Mouse (Mus musculus) CH12F3 (cell line): ENCODE data around the gene Cnot3.
"Not testable (repeated sequence)": the region's sequence is repeated elsewhere in the genome, so short reads cannot be mapped to it uniquely, and the experiment has no call there.

Experiments
- in situ Hi-C: fragments of 300-500 bp; cut with MboI; formaldehyde crosslinking; loops from 2 replicates; pipeline ENCODE4 v1.14.3; 2020; ENCODE audit warnings: low sequenced_read_pairs

Gene Cnot3

DNA sequence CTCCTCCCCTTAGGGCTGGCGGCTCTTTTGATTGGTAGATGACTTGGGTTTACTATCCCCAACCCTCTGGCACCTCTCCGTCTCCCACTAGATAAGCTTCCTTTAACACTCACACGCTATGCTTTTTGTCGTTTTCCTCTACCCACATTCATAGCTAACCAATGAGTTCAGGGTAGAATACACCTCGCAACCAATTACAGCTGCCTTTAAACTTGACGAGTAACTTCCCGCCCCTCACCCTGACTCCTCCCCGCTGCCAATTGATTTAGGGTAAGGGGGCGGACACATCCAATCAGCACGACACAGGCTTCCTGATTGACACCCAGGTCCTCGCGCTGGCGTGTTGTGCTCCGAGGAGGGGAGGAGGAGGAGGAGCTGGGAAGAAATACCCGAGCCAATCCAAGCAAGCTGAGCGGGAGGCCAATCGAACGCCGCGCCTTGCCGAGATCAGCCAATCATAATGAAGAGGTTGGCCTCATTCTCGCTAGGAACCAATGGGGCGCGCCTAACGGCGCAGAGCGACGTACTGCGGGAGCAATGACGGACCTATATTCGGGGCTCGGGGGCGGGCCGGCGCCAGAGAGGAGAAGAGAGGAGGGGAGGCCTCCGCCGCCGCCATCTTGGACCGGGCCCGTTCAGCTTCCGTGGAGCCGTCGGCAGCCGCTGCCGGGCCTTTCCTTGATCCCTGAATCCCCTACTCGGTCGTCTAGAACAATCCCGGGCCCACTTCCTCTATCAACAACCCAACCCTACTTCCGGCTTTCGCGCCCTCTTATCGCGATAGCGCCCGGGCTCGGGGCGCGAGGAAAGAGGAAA lies at the start of gene Cnot3:
Gene Cnot3 (plus strand): TSS at position 597 of the 816 bp plus-strand sequence.
- in situ Hi-C loops = no loop called here

GRCm38 (mm10) chr7:3597755-3598154 lies 47.3 kb upstream of the Cnot3 start:
- in situ Hi-C loops = not testable (repeated sequence)

DNA sequence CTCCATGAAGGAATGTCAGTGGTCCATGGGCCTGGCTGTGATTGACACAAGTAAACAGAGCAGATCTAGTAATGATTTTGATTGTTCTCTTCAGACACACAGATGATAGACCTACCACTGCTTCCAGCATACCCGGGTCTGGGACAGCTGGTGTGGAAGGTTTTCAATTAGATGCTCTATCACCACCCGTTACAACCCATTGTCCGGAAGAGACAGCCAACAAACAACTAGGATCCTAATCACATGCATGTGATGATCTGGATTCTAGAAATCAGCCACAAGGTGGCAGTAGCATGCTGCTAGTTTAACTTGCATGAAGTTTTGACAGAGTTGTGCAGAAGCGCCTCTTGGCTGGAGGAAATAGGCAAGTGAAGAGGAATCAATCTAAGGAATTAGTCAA lies 43.9 kb upstream of the Cnot3 start:
- in situ Hi-C loops = no loop called here

- in situ Hi-C loops = no loop called here
Observed at GRCm38 (mm10) chr7:3606798-3607197, 38.3 kb upstream of the Cnot3 start.

DNA sequence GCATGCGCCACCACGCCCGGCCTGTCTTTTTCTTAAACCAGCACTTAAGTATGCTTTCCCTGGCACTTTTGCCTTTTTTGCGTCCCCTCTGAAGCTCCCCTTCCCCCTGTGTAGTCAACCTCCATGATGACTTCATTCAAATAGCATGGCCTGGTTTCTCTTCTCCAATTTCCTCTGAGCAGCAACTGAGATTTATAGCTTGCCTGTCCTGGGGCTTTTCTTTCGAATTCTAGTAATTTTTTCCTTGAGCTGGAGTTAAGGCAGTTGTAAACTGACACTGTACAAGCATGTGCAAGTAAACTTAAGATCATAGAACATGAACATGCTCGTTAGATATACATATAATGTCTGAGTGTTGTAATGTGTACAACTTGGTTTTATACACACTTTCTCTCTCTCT lies 37.7 kb upstream of the Cnot3 start:
- in situ Hi-C loops = no loop called here

- in situ Hi-C loops = no loop called here
Observed at GRCm38 (mm10) chr7:3608668-3609067, 36.4 kb upstream of the Cnot3 start.

- in situ Hi-C loops = no loop called here
Observed at GRCm38 (mm10) chr7:3609082-3609481, 36.0 kb upstream of the Cnot3 start.

DNA sequence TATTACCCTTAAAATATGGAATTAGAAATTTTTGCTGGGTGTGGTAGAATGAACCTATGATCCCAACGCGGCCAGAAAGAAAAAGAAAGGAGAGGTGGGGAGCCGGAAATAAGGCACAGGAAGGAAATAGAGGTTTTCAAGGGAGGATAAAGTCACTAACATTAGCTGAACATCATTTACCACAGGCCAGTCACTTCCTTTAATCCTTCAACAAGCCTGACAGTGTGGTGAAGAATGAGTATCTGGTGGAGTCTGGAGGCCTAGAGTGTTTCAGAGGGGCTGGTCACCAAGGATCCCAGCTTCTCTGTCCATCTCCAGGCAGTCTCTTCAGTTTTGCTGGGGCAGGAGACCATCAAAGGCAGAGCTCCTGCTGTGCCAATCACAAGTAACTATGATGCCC lies 34.6 kb upstream of the Cnot3 start:
- in situ Hi-C loops = no loop called here

DNA sequence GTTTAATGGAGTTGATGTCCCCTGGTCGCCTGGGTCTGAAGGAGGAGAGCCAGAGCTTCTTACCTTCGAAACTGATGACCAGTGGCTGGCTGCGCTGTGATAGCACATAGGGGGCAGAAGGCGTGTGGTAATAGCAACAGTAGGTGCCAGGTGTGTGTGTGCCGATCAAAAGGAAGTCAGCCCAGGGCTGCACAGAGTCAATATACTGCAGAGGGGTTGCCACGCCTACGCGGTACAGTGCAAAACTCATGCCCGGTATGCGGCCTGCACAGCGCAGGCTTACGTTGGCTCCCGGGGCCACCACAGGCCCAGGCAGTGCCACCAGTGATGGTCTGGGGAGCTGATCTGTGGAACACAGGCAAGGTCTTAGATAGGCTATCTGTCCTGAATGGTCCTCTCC lies 34.1 kb upstream of the Cnot3 start:
- in situ Hi-C loops = no loop called here

- in situ Hi-C loops = no loop called here
Observed at GRCm38 (mm10) chr7:3614021-3614420, 31.0 kb upstream of the Cnot3 start.

GRCm38 (mm10) chr7:3616057-3616388 lies 29.0 kb upstream of the Cnot3 start, which contains the start of gene Oscar:
TSS of gene Oscar (minus strand) at chr7:3616157.
- in situ Hi-C loops = no loop called here

- in situ Hi-C loops = no loop called here
Observed at GRCm38 (mm10) chr7:3616389-3617241, 28.5 kb upstream of the Cnot3 start.

- in situ Hi-C loops = no loop called here
Observed at GRCm38 (mm10) chr7:3617242-3617995, 27.6 kb upstream of the Cnot3 start, which contains the start of gene Ndufa3. TSS of gene Ndufa3 (plus strand) at chr7:3617373.

DNA sequence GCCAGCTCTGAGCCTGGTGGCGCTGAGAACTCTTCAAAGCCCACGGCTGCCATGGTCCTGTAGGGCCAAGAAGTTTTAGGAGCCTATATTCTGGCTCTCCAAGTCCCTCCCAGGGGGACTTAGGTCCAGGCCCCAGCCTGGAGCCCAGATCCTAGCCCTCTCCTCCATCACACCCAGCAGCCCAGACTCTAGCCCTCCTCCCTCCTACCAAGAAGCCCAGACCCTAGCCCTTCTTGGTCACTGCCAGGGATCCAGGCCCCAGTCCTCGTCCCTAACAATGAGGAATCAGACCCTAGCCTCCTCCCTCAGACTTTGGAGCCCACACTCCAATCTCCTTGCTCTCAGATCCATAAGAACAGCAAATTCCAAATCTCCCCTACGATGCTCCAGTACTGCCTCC lies 16.0 kb upstream of the Cnot3 start:
- in situ Hi-C loops = no loop called here

GRCm38 (mm10) chr7:3629543-3630477 lies 15.3 kb upstream of the Cnot3 start, which contains the start of the genes Tfpt and Prpf31:
TSS of gene Tfpt (minus strand) at chr7:3629929.
TSS of gene Prpf31 (plus strand) at chr7:3629985.
- in situ Hi-C loops = no loop called here

- in situ Hi-C loops = no loop called here
Observed at GRCm38 (mm10) chr7:3630478-3630815, 14.6 kb upstream of the Cnot3 start.

- in situ Hi-C loops = no loop called here
Observed at GRCm38 (mm10) chr7:3643412-3643811, 1.7 kb upstream of the Cnot3 start.

DNA sequence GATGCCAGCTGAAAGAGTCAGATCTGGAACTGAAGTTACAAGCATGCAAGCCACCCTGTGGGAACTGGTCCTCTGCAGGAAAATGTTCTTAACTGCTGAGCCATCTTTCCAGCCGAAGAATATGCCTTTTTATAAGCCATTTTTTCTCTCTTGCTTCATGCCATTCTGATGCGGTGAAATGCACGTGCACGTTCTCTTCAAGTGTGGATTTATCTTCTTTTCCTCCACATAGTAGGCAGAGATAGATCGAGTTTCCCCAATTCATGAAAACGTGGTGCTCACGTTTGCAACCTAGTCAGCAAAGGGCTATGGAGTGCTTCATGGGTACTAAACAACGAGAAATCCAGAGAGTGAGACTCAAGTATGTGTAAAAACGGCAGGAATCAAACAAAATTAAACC lies 1.2 kb upstream of the Cnot3 start:
- in situ Hi-C loops = no loop called here

DNA sequence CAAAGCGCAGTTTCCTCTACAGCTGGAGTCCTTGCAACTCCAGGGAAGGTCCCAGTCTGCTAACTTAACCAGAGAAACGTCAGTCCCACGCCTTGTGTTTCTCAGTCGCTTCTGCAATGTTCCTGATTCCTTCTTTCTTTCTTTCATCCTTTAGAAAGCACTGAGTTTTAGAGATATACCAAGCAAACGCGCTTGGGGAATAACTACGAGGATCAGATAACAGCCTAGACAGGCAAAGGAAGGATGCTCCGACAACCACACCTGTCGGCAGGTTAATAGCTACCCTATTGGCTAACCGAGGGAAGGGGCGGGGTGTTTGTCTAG lies 758 bp upstream of the Cnot3 start:
- in situ Hi-C loops = no loop called here

GRCm38 (mm10) chr7:3645488-3646025 lies 489 bp downstream of the Cnot3 start:
- in situ Hi-C loops = no loop called here
